Mouse (Mus musculus) neural tube, embryonic 13.5 days (tissue): ENCODE data around the gene Tff2. TPM values are rescaled to one million over a fixed set of nuclear protein-coding genes. Genes with fewer than 3 reads are reported as not detected.

Experiments
- ATAC-seq: fragments of 200-750 bp; cut with Nextera tagmentation; 2 replicates; pipeline ENCODE4 v1.8.0; 2017; ENCODE audit warnings: low read depth, mild to moderate bottlenecking, moderate TSS enrichment, moderate library complexity
- H3K27ac ChIP-seq: fragments of 300-500 bp; sonication (generic); replicated peaks from 2 replicates; pipeline ENCODE4 v1.5.1; 2015; ENCODE audit warnings: moderate library complexity, mild to moderate bottlenecking, inconsistent platforms
- H3K27me3 ChIP-seq: fragments of 300-500 bp; sonication (generic); 2 replicates; pipeline ENCODE4 v1.6.1; 2015; ENCODE audit warnings: mild to moderate bottlenecking, inconsistent platforms
- H3K36me3 ChIP-seq: fragments of 300-500 bp; sonication (generic); 2 replicates; pipeline ENCODE4 v1.6.1; 2015; ENCODE audit warnings: mild to moderate bottlenecking, inconsistent platforms
- H3K4me1 ChIP-seq: fragments of 300-500 bp; sonication (generic); replicated peaks from 2 replicates; pipeline ENCODE4 v1.6.1; 2015; ENCODE audit warnings: inconsistent platforms
- H3K4me2 ChIP-seq: fragments of 300-500 bp; sonication (generic); 2 replicates; pipeline ENCODE4 v1.6.1; 2015; ENCODE audit warnings: inconsistent platforms, mild to moderate bottlenecking, moderate library complexity
- H3K4me3 ChIP-seq: fragments of 300-500 bp; sonication (generic); 2 replicates; pipeline ENCODE4 v1.5.1; 2015; ENCODE audit warnings: mild to moderate bottlenecking, inconsistent platforms
- H3K9ac ChIP-seq: fragments of 300-500 bp; sonication (generic); 2 replicates; pipeline ENCODE4 v1.6.1; 2015; ENCODE audit warnings: moderate library complexity, mild to moderate bottlenecking, inconsistent platforms
- H3K9me3 ChIP-seq: fragments of 300-500 bp; sonication (generic); 2 replicates; pipeline ENCODE4 v1.6.1; 2016; ENCODE audit warnings: inconsistent platforms
- WGBS: fragments of 180-500 bp; shearing (Covaris S2); methylation state at CpG from one replicate; pipeline ENCODE4 v1.1.7; 2015; 5-methylcytosine and 5-hydroxymethylcytosine counted together
- polyA plus RNA-seq: library from polyadenylated mRNA; unstranded; fragments of >200 nt; fragmentation: Nextera tagmentation; extraction: Ambion mirVana; gene quantifications from 2 replicates; pipeline ENCODE4 v1.2.1, GENCODE M21; 2015

The Tff2 gene
- polyA plus RNA-seq, 1 experiment from 2014 or later = not detected

- H3K27me3 ChIP-seq = no peaks in the 10 kb centered on the region
These were observed 19.7 kb upstream of the Tff2 start for GRCm38 (mm10) chr17:31163821-31164220.

GRCm38 (mm10) chr17:31162607-31163006 is 18.5 kb upstream of the Tff2 start:
- Histone ChIP-seq H3K9me3 (no peaks in the 10 kb centered on the region), H3K4me3 (no peak overlapping the region), H3K27ac (no peak overlapping the region), H3K36me3 (no peaks in the 10 kb centered on the region), H3K4me1 (no peaks in the 10 kb centered on the region), H3K27me3 (no peaks in the 10 kb centered on the region), H3K4me2 (no peak overlapping the region), H3K9ac (no peak overlapping the region)
- WGBS = 80% methylated on average over 12 of the region's 12 CpGs
- no peak for ATAC-seq

More at GRCm38 (mm10) chr17:31163821-31164220, 19.7 kb upstream of the Tff2 start:
- Histone ChIP-seq H3K27ac (no peak overlapping the region), H3K4me1 (no peaks in the 10 kb centered on the region), H3K4me2 (no peak overlapping the region), H3K4me3 (no peak overlapping the region), H3K9ac (no peak overlapping the region), H3K9me3 (no peaks in the 10 kb centered on the region), H3K36me3 (no peaks in the 10 kb centered on the region)
- 89% methylated on average over 2 of the region's 2 CpGs for WGBS
- no peak for ATAC-seq

- Histone ChIP-seq H3K4me1 (no peaks in the 10 kb centered on the region), H3K4me3 (no peak overlapping the region), H3K36me3 (no peaks in the 10 kb centered on the region), H3K9me3 (no peaks in the 10 kb centered on the region), H3K27ac (no peak overlapping the region), H3K4me2 (no peak overlapping the region), H3K27me3 (no peaks in the 10 kb centered on the region), H3K9ac (no peak overlapping the region)
- ATAC-seq = no peak
- 73% methylated on average over 4 of the region's 4 CpGs for WGBS
These were observed 16.2 kb upstream of the Tff2 start for GRCm38 (mm10) chr17:31160291-31160690.

GRCm38 (mm10) chr17:31157921-31158320 is 13.8 kb upstream of the Tff2 start:
- ATAC-seq = no peak
- Histone ChIP-seq H3K27me3 (no peaks in the 10 kb centered on the region), H3K9me3 (no peaks in the 10 kb centered on the region), H3K4me2 (no peak overlapping the region), H3K4me3 (no peak overlapping the region), H3K9ac (no peak overlapping the region), H3K36me3 (no peaks in the 10 kb centered on the region), H3K4me1 (no peaks in the 10 kb centered on the region), H3K27ac (no peak overlapping the region)
- WGBS = 75% methylated on average over 6 of the region's 6 CpGs

GRCm38 (mm10) chr17:31153785-31154184 is 9.7 kb upstream of the Tff2 start:
- H3K36me3 ChIP-seq = no peaks in the 10 kb centered on the region

GRCm38 (mm10) chr17:31152966-31153499 is 9.0 kb upstream of the Tff2 start:
- H3K27me3 ChIP-seq = no peaks in the 10 kb centered on the region
- H3K4me2 ChIP-seq = no peak overlapping the region
- 0 out of 2 replicates have a peak, but pooled peaks cover 4% of the 10 kb centered on the region for H3K9me3 ChIP-seq
- H3K4me1 ChIP-seq = no peaks in the 10 kb centered on the region
- no peak for ATAC-seq
- H3K4me3 ChIP-seq = no peak overlapping the region
- no peak overlapping the region for H3K27ac ChIP-seq
- no peaks in the 10 kb centered on the region for H3K36me3 ChIP-seq
- WGBS = 86% methylated on average over 9 of the region's 9 CpGs
- no peak overlapping the region for H3K9ac ChIP-seq

More at GRCm38 (mm10) chr17:31153785-31154184, 9.7 kb upstream of the Tff2 start:
- H3K4me1 ChIP-seq = no peaks in the 10 kb centered on the region
- no peak overlapping the region for H3K4me2 ChIP-seq
- no peaks in the 10 kb centered on the region for H3K27me3 ChIP-seq
- ATAC-seq = no peak
- WGBS = 86% methylated on average over 8 of the region's 8 CpGs
- H3K4me3 ChIP-seq = no peak overlapping the region
- H3K9me3 ChIP-seq = 0 out of 2 replicates have a peak, but pooled peaks cover 2% of the 10 kb centered on the region
- H3K9ac ChIP-seq = no peak overlapping the region
- no peak overlapping the region for H3K27ac ChIP-seq

GRCm38 (mm10) chr17:31152512-31152911 is 8.4 kb upstream of the Tff2 start:
- no peak for ATAC-seq
- 39% methylated on average over 5 of the region's 5 CpGs for WGBS
- H3K27me3 ChIP-seq = no peaks in the 10 kb centered on the region

GRCm38 (mm10) chr17:31145998-31146397 is 1.9 kb upstream of the Tff2 start:
- 84% methylated on average over 9 of the region's 9 CpGs for WGBS
- no peak for ATAC-seq
- Histone ChIP-seq H3K4me2 (no peak overlapping the region), H3K4me1 (peaks cover 9% of the 10 kb centered on the region; the same call in 1 of the 2 replicates), H3K4me3 (no peak overlapping the region), H3K9me3 (peaks cover 4% of the 10 kb centered on the region; the same call in 1 of the 2 replicates), H3K9ac (no peak overlapping the region), H3K27ac (no peak overlapping the region), H3K27me3 (no peaks in the 10 kb centered on the region), H3K36me3 (no peaks in the 10 kb centered on the region)

More at GRCm38 (mm10) chr17:31152512-31152911, 8.4 kb upstream of the Tff2 start:
- 0 out of 2 replicates have a peak, but pooled peaks cover 4% of the 10 kb centered on the region for H3K9me3 ChIP-seq
- H3K4me1 ChIP-seq = no peaks in the 10 kb centered on the region
- H3K4me3 ChIP-seq = no peak overlapping the region
- H3K9ac ChIP-seq = no peak overlapping the region
- H3K27ac ChIP-seq = no peak overlapping the region
- H3K4me2 ChIP-seq = no peak overlapping the region
- H3K36me3 ChIP-seq = no peaks in the 10 kb centered on the region

- no peak overlapping the region for H3K27ac ChIP-seq
- H3K27me3 ChIP-seq = no peaks in the 10 kb centered on the region
- WGBS = 94% methylated on average over 7 of the region's 7 CpGs
- no peak for ATAC-seq
- no peaks in the 10 kb centered on the region for H3K36me3 ChIP-seq
- H3K9ac ChIP-seq = no peak overlapping the region
- no peak overlapping the region for H3K4me2 ChIP-seq
- no peaks in the 10 kb centered on the region; the same call in 1 of the 2 replicates for H3K9me3 ChIP-seq
- H3K4me3 ChIP-seq = no peak overlapping the region
- H3K4me1 ChIP-seq = peaks cover 9% of the 10 kb centered on the region; the same call in 1 of the 2 replicates
These were observed 2.0 kb downstream of the Tff2 start for GRCm38 (mm10) chr17:31142116-31142515.

- Histone ChIP-seq H3K27me3 (no peaks in the 10 kb centered on the region), H3K36me3 (no peaks in the 10 kb centered on the region), H3K4me3 (no peak overlapping the region), H3K4me1 (no peaks in the 10 kb centered on the region), H3K9ac (no peak overlapping the region), H3K4me2 (no peak overlapping the region), H3K9me3 (no peaks in the 10 kb centered on the region), H3K27ac (no peak overlapping the region)
- peak; percentile 47; the same call in 1 of the 2 replicates for ATAC-seq
- 16% methylated on average over 5 of the region's 5 CpGs for WGBS
These were observed 5.7 kb downstream of the Tff2 start for GRCm38 (mm10) chr17:31138398-31138797.

GRCm38 (mm10) chr17:31136821-31137220 is 7.3 kb downstream of the Tff2 start:
- H3K4me1 ChIP-seq = no peaks in the 10 kb centered on the region
- H3K9ac ChIP-seq = no peak overlapping the region
- no peaks in the 10 kb centered on the region for H3K36me3 ChIP-seq
- H3K4me2 ChIP-seq = no peak overlapping the region
- no peak for ATAC-seq
- H3K4me3 ChIP-seq = no peak overlapping the region
- no peaks in the 10 kb centered on the region for H3K9me3 ChIP-seq
- no peaks in the 10 kb centered on the region for H3K27me3 ChIP-seq
- no peak overlapping the region for H3K27ac ChIP-seq
- 87% methylated on average over 1 of the region's 1 CpGs for WGBS

GRCm38 (mm10) chr17:31136291-31136690 is 7.8 kb downstream of the Tff2 start:
- Histone ChIP-seq H3K36me3 (no peaks in the 10 kb centered on the region), H3K9me3 (no peaks in the 10 kb centered on the region), H3K4me2 (no peak overlapping the region), H3K9ac (no peak overlapping the region), H3K4me1 (no peaks in the 10 kb centered on the region), H3K27me3 (no peaks in the 10 kb centered on the region), H3K27ac (no peak overlapping the region), H3K4me3 (no peak overlapping the region)
- no peak for ATAC-seq
- WGBS = 59% methylated on average over 3 of the region's 3 CpGs

GRCm38 (mm10) chr17:31134913-31135312 is 9.2 kb downstream of the Tff2 start:
- no peak overlapping the region for H3K4me3 ChIP-seq
- no peaks in the 10 kb centered on the region for H3K9me3 ChIP-seq
- no peaks in the 10 kb centered on the region for H3K27me3 ChIP-seq
- no peak overlapping the region for H3K4me2 ChIP-seq
- H3K36me3 ChIP-seq = no peaks in the 10 kb centered on the region
- 80% methylated on average over 6 of the region's 6 CpGs for WGBS
- no peaks in the 10 kb centered on the region for H3K4me1 ChIP-seq
- ATAC-seq = no peak
- no peak overlapping the region for H3K9ac ChIP-seq
- H3K27ac ChIP-seq = no peak overlapping the region
